ENCODE assay signal across 17 mouse cellular contexts in the genomic region with DNA sequence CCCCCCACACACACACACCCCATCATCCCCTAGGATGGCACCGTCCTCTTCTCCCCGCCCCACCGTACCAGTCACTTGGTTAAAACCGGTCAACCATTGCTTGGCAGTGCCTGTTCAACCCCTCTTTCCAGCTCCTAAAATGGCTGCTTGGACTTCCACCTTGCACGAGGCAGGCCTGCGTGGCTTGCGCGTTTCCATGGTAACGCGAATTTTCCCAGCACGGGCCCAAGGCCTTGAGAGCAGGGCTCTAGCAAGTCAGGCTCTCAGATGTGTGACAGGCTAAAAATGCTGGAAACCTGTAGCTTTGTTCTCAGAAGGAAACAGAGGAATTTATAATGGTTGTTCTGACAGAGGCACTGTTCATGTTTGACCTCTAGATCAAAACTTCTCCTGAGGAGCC. TPM values are rescaled to one million over a fixed set of nuclear protein-coding genes. Genes with fewer than 3 reads are reported as not detected.
DNase-seq lines count a peak whose midpoint lies in the region; ATAC-seq and TF ChIP-seq lines count a peak whose summit lies in the region.
"Not testable (repeated sequence)": the region's sequence is repeated elsewhere in the genome, so short reads cannot be mapped to it uniquely, and the experiment has no call there.
"Had no signal": no experiment of that assay in that cellular context is flagged by ENCODE, and none has a peak within 500 bp of the region (broad histone marks: within the 10 kb centered on the region; RNA-seq: fewer than 3 reads in every experiment).

Catsperg2 (minus strand) TSS at position 173 of the 400 bp plus-strand sequence.

- not testable (repeated sequence) for H3K9ac ChIP-seq in forebrain, postnatal 0 days; hindbrain, embryonic 11.5 days (ENCODE audit: low read depth, low read length); intestine, embryonic 15.5 days; liver, embryonic 12.5 days; midbrain, embryonic 15.5 days

- not testable (repeated sequence) for H3K27me3 ChIP-seq in forebrain, postnatal 0 days (ENCODE audit: insufficient read depth, low read length); hindbrain, embryonic 11.5 days (ENCODE audit: control insufficient read depth, insufficient read depth, low read length); intestine, embryonic 15.5 days (replicated peaks); liver, embryonic 12.5 days (replicated peaks); midbrain, embryonic 15.5 days (replicated peaks)

- not testable (repeated sequence) for H3K4me1 ChIP-seq in forebrain, postnatal 0 days (ENCODE audit: insufficient read depth); hindbrain, embryonic 11.5 days (replicated peaks; ENCODE audit: control insufficient read depth, insufficient read depth, low read length); intestine, embryonic 15.5 days (replicated peaks); liver, embryonic 12.5 days; midbrain, embryonic 15.5 days

- H3K27ac ChIP-seq in forebrain, postnatal 0 days (ENCODE audit: low read depth, low read length); hindbrain, embryonic 11.5 days (ENCODE audit: low read depth, low read length); intestine, embryonic 15.5 days; liver, embryonic 12.5 days; midbrain, embryonic 15.5 days: not testable (repeated sequence)

- H3K4me2 ChIP-seq in forebrain, postnatal 0 days (ENCODE audit: low read depth); hindbrain, embryonic 11.5 days (replicated peaks; ENCODE audit: low read depth, low read length); midbrain, embryonic 15.5 days: not testable (repeated sequence)
- 0 out of 2 replicates have a peak within 1 kb of the TSS, but pooled peaks have one; percentile 14 for H3K4me2 ChIP-seq in intestine, embryonic 15.5 days (replicated peaks)
- peak within 1 kb of the TSS; percentile 32 for H3K4me2 ChIP-seq in liver, embryonic 12.5 days

- peak; percentile 3 for DNase-seq in embryo, embryonic 10 days (ENCODE audit: low spot score)
- DNase-seq in forebrain, postnatal 0 days: peak; percentile 33
- DNase-seq in hindbrain, embryonic 11.5 days (ENCODE audit: low spot score): peak; percentile 1
- DNase-seq in right cerebral cortex, postnatal 4 days: peak; percentile 3

- peak; percentile 81 for ATAC-seq in forebrain, postnatal 0 days
- not testable (repeated sequence) for ATAC-seq in hindbrain, embryonic 11.5 days (ENCODE audit: low FRiP score); intestine, embryonic 15.5 days; liver, embryonic 12.5 days
- peak; percentile 77; the same call in 1 of the 2 replicates for ATAC-seq in midbrain, embryonic 15.5 days (replicated peaks)

- H3K4me3 ChIP-seq in forebrain, postnatal 0 days (ENCODE audit: low read depth, low read length); hindbrain, embryonic 11.5 days (ENCODE audit: low read depth, low read length); intestine, embryonic 15.5 days (replicated peaks); liver, embryonic 12.5 days; midbrain, embryonic 15.5 days: not testable (repeated sequence)

- not testable (repeated sequence) for H3K9me3 ChIP-seq in forebrain, postnatal 0 days (ENCODE audit: low read length); hindbrain, embryonic 11.5 days (ENCODE audit: control insufficient read depth, low read length); intestine, embryonic 15.5 days; liver, embryonic 12.5 days (replicated peaks); midbrain, embryonic 15.5 days

- not testable (repeated sequence) for TF ChIP-seq CTCF in forebrain, postnatal 0 days (IDR thresholded peaks at IDR 0.05; ENCODE audit: low read depth)

- H3K36me3 ChIP-seq in forebrain, postnatal 0 days (ENCODE audit: insufficient read depth); hindbrain, embryonic 11.5 days (ENCODE audit: control insufficient read depth, insufficient read depth, low read length); intestine, embryonic 15.5 days; liver, embryonic 12.5 days; midbrain, embryonic 15.5 days (replicated peaks): not testable (repeated sequence)

- 67% methylated on average over 11 of the region's 11 CpGs for WGBS in forebrain, postnatal 0 days
- 58% methylated on average over 11 of the region's 11 CpGs for WGBS in hindbrain, embryonic 11.5 days
- 57% methylated on average over 11 of the region's 11 CpGs for WGBS in intestine, embryonic 15.5 days
- 54% methylated on average over 11 of the region's 11 CpGs for WGBS in liver, embryonic 12.5 days (ENCODE audit: insufficient replicate concordance)
- 59% methylated on average over 11 of the region's 11 CpGs for WGBS in midbrain, embryonic 15.5 days

RNA-seq across cellular contexts. Expression of gene Catsperg2, which starts in this region (rescaled TPM):
- 0.52 and 0.62 TPM in 2 replicates for total RNA-seq in forebrain, postnatal 0 days (2014; rRNA removed)
- polyA plus RNA-seq in forebrain, postnatal 0 days (2015; fragmentation: Nextera tagmentation; extraction: Ambion mirVana): 0.10 TPM in 1 of 2 replicates, not detected in the other
- polyA plus RNA-seq in hindbrain, embryonic 11.5 days (2014; fragmentation: Nextera tagmentation; extraction: Ambion mirVana): not detected in 2 replicates
- polyA plus RNA-seq in intestine, embryonic 15.5 days (2015; fragmentation: Nextera tagmentation; extraction: Ambion mirVana): 0.08 TPM in 1 of 2 replicates, not detected in the other
- not detected in 2 replicates for polyA plus RNA-seq in liver, embryonic 12.5 days (2016; fragmentation: Nextera tagmentation; extraction: Ambion mirVana)
- 0.79 and 1.0 TPM in 2 replicates for polyA plus RNA-seq in midbrain, embryonic 15.5 days (2015; fragmentation: Nextera tagmentation; extraction: Ambion mirVana)
- total RNA-seq: gastrocnemius, postnatal 10 days; heart, adult 18-20 months; heart, postnatal 25 days; left cerebral cortex, postnatal 36 days; megakaryocyte-erythroid progenitor cell, adult 5-6 weeks; MEL had no signal
- polyA plus RNA-seq: embryonic facial prominence, embryonic 14.5 days; forebrain, embryonic 10.5 days; intestine, postnatal 0 days; liver, embryonic 15.5 days had no signal

Comparison
In these comparisons a context has a peak if more than half of its experiments do, and no peak if none do; other contexts are left out.
1. Peak in DNase-seq and ATAC-seq in forebrain, postnatal 0 days; RNA of the gene not detected or under 1 TPM.
2. Peak in DNase-seq in hindbrain, embryonic 11.5 days; RNA of the gene not detected or under 1 TPM.